21 mouse cellular contexts compared by ENCODE assay signal in genomic region chr4:135771592-135771991, GRCm38 (mm10). TPM values are rescaled to one million over a fixed set of nuclear protein-coding genes. Genes with fewer than 3 reads are reported as not detected.
"Had no signal": no experiment of that assay in that cellular context is flagged by ENCODE, and none has a peak within 500 bp of the region (broad histone marks: within the 10 kb centered on the region; RNA-seq: fewer than 3 reads in every experiment).

No protein-coding gene starts in this region.

- H3K4me2 ChIP-seq: limb, embryonic 12.5 days; limb, embryonic 15.5 days; liver, embryonic 11.5 days; lung, embryonic 14.5 days; midbrain, embryonic 12.5 days; midbrain, embryonic 15.5 days; neural tube, embryonic 12.5 days; neural tube, embryonic 15.5 days had no signal

- H3K9me3 ChIP-seq: limb, embryonic 12.5 days; limb, embryonic 15.5 days; midbrain, embryonic 12.5 days; midbrain, embryonic 15.5 days; neural tube, embryonic 12.5 days; neural tube, embryonic 15.5 days had no signal

- H3K9ac ChIP-seq: limb, embryonic 12.5 days; limb, embryonic 15.5 days; liver, embryonic 14.5 days; liver, postnatal 0 days; lung, embryonic 14.5 days; midbrain, embryonic 12.5 days; midbrain, embryonic 15.5 days; neural tube, embryonic 12.5 days; neural tube, embryonic 15.5 days had no signal

- H3K4me3 ChIP-seq: limb, embryonic 12.5 days; limb, embryonic 15.5 days; midbrain, embryonic 12.5 days; midbrain, embryonic 15.5 days; neural tube, embryonic 12.5 days; neural tube, embryonic 15.5 days had no signal

- H3K4me1 ChIP-seq: limb, embryonic 12.5 days; limb, embryonic 15.5 days; midbrain, embryonic 12.5 days; midbrain, embryonic 15.5 days; neural tube, embryonic 12.5 days; neural tube, embryonic 15.5 days had no signal

- H3K27me3 ChIP-seq: limb, embryonic 12.5 days; limb, embryonic 15.5 days; midbrain, embryonic 15.5 days; neural tube, embryonic 12.5 days; neural tube, embryonic 15.5 days had no signal

- ATAC-seq: liver, postnatal 0 days; lung, postnatal 0 days; midbrain, embryonic 15.5 days had no signal

- H3K27ac ChIP-seq: limb, embryonic 12.5 days; limb, embryonic 15.5 days; liver, embryonic 14.5 days; macrophage; midbrain, embryonic 12.5 days; midbrain, embryonic 15.5 days; neural tube, embryonic 12.5 days; neural tube, embryonic 15.5 days had no signal

- H3K36me3 ChIP-seq: limb, embryonic 12.5 days; limb, embryonic 15.5 days; midbrain, embryonic 12.5 days; midbrain, embryonic 15.5 days; neural tube, embryonic 12.5 days; neural tube, embryonic 15.5 days had no signal

- DNase-seq: kidney, postnatal 10 days; kidney, postnatal 36 days; liver, postnatal 0 days; lung, embryonic 14.5 days; right cerebral cortex, adult 18-20 months; right cerebral cortex, postnatal 14 days; right cerebral cortex, postnatal 4 days; spleen, adult 18-20 months; thymus, adult 18-20 months; thymus, postnatal 36 days had no signal

RNA-seq across cellular contexts. Expression of gene Myom3, which starts 12.1 kb away (rescaled TPM):
- total RNA-seq: megakaryocyte, adult 5-6 weeks had no signal
- polyA plus RNA-seq: lung, embryonic 14.5 days had no signal

RNA-seq across cellular contexts. Expression of gene Il22ra1, which starts 43.6 kb away (rescaled TPM):
- total RNA-seq: megakaryocyte, adult 5-6 weeks had no signal
- polyA plus RNA-seq: limb, embryonic 12.5 days; lung, embryonic 14.5 days; lung, postnatal 0 days; macrophage; midbrain, embryonic 12.5 days; midbrain, embryonic 15.5 days; neural tube, embryonic 12.5 days; neural tube, embryonic 15.5 days had no signal
